Mouse (Mus musculus) frontal cortex, adult (tissue): ENCODE measurements around the gene Nudt22.
"Not testable (repeated sequence)": the region's sequence is repeated elsewhere in the genome, so short reads cannot be mapped to it uniquely, and the experiment has no call there.

Source experiments
- ATAC-seq: cut with Nextera tagmentation; 2 replicates; pipeline ENCODE4 v1.9.2; 2017; ENCODE audit warnings: mild to moderate bottlenecking, moderate library complexity, mixed read lengths; ENCODE audit not compliant: low TSS enrichment

Gene Nudt22

DNA sequence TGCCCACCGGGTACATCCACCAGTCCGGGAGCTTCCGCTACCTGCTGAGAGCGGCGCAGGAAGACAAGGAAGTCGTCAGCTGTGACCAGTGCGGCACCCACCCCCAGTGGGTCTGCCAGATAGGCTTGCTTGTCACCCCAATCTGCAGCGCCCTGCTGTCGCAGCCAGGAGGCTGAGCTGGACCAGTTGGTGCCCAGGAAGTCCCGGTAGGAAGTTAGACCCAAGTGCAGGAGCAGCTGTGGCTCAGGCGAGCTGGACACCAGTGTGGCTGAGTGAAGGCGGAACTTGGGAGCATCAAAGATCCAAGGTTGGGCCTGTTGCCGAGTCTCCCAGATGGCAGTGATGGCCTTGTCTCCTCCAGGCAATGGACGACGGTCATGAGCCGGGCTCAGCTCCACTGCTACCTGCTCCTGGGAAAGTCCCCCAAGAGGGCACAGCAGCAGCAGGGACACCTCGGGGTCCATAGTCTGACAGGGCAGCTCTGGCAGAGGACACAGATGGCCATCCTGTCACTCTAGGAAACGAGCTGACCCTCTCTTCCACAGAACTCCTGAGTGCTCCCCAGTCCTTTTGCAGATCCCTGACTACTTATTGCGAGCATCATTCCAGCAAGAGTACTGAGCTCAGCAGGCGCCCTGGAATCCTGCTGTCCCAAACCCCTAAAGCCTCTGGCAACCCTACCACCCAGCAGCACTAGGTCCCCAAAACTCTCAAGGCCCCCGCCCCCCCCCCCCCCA lies 494 bp downstream of the Nudt22 start:
- no peak for ATAC-seq

DNA sequence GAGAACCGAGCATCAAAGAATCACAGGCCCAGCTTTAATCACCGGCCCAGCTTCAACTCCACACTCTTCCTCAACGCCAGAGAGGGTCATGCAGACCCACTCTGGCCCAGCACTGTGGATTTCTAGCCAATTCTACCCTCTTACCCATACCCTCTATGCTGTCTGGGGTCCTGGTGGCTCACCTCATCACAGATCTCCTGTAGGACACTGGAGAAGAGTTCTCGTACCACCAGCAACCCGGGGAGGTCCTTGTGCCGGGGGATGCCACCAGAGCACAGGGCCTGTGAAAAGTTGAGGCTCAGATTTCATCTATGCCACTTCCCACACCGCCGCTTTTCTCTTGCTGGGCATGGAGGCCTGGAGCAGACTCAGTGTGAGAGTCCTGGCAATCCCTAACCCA lies 1.4 kb downstream of the Nudt22 start:
- ATAC-seq = no peak

DNA sequence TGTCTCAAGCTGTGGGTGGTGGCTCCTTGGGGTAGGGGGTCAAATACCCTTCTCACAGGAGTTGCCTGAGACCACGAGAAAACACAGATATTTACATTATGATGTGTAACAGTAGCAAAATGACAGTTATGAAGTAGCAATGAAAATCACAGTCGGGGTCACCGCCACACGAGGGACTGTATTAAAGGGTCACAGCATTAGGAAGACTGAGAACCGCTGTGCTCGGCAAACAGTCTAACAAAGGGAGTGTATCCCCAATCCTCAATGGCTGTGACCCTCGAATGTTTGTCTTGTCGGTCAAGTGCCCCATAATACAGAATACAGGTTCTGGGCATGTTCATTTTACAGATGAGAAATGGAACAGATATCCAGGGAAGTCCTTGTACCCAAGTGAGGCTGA lies 1.9 kb downstream of the Nudt22 start:
- ATAC-seq = no peak

DNA sequence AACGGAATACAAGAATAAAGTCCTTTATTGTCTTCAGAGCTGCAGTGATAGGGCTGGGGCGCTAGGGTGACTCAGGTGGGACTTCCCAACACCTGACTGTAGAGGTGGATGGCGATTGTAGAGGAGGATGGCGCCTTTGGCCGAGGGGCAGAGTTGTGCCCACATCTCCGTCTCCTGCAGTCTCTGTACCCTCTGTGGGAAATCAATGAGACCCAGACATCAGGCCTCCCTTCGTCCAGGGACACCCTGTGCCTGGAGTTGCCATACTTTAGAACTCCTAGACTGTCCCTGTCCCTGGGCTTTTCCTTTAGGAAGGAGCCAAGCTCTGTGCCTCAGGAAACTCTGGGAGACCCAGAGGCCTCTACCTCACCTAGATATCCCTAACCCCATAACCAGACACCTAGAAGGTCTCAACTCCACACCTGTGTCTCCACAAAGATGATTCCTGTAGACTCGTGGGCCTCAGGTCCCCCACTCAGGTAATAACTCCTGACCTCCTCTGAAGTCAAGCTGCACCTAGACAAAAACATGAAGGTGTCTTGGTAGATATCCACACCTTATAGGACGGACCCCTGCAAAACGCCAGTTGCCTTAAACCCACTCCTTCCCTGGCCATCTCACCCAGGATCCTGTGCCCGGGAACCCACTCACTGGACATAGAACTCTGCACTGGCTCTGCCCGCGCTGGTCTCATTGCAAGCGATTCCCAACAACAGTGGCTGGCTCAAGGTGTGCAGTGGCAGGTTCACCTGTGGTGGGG lies 2.7 kb downstream of the Nudt22 start:
- ATAC-seq = no peak

DNA sequence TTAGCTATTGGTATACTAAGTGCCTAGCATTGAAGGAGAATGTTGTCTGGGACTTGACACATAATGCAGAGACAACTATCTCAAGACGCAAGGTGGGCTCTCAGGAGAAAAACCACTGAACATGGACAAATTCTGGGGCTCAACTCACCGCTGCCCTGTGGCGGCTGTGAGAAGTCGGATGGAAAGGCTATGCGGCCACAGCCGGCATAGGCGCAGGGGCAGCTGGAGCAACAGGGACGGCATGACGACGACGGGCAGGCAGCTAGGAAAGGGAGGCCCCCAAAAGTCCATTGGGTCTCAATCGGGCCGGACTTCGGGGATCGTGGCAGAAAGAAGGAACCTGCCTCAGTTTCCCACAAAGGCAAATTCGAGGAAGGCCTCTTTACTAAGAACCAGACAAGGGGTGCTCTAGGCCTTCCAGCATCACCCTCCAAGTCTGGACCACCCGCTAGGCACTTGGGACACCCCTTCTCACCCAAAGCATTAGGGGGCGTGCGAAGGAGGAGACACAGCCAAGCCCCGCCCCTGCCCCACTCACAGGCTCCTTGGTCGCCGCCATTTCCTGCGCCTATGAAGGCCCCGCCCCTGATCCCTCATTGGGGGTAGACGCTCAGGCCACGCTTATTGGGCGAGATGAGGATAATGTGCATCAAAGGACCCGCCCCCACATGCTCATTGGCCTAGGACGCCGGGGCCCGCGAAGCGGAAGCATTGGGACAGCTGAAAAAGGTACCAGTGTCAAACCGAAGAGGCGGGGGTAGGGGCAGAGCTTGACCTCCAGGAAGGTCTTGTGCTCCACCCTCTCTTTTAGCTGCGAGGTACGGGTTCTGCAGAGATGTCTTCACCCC lies 3.7 kb downstream of the Nudt22 start, which contains the start of gene Dnajc4:
TSS of gene Dnajc4 (minus strand) at position 562 of the 848 bp plus-strand sequence.
- peak; percentile 84 for ATAC-seq

DNA sequence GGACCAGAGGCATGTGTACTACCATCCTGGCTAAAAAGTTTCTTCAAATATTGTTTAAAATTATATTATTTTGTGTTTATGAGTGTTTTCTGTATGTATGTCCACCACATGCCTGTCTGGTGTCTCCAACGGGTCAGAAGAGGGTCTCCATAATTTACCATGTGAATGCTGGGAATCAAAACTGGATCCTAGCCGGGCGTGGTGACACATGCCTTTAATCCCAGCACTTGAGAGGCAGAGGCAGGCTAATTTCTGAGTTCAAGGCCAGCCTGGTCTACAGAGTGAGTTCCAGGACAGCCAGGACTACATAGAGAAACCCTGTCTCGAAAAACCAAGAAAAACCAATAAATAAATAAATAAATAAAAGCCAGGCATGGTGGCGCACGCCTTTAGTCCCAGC lies 4.8 kb downstream of the Nudt22 start:
- ATAC-seq = not testable (repeated sequence)

DNA sequence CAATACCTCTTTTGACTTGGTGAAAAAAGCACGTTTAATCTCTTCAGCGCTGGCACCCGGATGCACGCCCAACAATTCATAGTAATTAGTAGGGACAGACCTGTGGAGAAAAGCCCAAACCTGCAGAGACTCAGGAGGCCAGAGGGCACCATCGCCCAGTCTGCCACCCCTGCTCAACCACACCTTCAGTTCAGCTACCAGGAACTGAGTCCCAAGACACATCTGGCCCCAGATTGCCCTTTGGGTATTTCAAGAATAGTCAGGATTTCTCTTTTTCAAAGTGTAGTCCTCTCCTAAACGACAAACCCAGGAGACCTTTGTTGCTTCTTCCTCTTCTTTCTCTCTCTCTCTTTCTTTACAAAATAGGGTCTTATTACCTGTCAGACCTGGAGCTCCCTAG lies 5.2 kb downstream of the Nudt22 start:
- ATAC-seq = no peak

DNA sequence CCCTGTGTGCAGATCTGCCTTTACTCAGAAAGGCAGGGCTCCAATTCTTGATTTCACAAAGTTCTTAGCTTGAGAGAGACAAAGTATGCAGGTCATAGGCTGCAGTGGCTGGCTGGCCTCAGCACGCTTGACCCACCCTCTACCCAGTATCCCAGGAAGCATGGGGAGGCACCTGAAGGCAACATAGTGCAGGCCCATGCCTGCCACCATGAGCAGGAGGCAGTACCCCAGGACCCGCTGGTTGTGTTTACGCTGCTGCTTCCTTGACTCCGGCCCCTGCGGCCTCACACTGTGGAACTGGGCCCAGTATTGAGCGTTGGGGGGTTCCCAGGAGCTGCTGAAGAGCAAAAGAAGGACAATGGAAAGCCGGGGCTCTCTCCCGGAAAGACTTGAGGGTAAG lies 6.7 kb downstream of the Nudt22 start:
- no peak for ATAC-seq

DNA sequence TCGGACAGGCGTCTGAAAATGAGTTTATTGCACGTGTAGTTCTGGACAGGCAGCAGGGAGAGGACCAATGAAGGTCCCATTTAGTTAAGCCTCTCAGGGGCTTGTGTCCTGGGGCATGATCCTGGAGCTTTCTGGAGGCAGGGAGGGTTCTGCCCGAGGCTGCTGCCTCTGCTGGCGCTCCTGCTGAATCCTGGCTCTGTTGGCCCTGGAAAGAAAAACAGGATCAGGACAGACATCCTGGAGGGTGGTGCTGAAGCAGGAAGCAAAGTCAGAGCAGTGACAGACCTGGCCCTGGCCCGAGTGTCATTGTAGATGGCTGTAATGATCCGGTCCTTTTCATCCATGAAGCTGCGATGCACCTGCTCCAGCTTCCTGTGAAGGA lies 8.0 kb downstream of the Nudt22 start:
- ATAC-seq = no peak

DNA sequence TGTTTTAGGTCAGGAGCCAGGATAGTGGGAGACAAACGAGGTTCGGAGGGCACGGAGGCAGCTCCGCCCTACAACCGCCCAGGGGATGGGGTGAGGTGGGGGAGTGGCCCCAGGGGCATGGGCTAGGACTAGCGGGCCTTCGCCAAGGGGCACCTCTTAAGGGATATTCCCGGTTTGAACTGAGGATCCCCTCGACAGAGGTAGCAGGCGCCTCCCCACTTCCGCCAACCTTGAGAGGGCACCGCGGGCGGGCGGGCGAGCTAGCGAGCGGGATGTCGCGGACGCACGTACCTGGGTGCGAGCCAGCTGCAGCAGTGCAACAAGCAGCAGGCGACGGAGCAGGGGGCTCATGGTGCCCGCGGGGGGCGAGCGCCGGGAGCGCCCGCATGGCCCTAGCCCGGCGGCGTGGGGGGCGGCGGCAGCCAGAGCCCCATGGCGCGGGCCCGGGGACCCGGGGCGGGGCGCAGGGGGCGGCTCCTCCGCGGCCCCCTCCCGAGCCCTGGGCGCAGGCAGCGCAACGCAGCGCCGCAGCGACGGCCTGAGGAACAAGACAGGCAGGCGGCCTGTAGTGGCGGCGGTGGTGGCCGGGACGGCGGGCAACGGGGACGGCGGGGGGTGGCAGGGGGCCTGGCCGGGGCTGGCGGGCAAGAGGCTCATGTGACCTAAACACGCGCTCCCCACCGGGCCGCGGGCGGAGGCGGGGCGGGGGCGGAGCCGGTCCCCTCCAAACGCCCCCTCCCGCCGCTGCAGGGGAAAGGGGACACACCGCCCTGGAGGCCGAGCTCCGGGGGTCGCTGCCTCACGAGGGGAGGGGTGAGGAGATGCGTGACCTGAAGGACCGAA lies 8.6 kb downstream of the Nudt22 start, which contains the start of gene Vegfb:
TSS of gene Vegfb (minus strand) at position 591 of the 843 bp plus-strand sequence.
- ATAC-seq = peak; percentile 18; the same call in 1 of the 2 replicates

DNA sequence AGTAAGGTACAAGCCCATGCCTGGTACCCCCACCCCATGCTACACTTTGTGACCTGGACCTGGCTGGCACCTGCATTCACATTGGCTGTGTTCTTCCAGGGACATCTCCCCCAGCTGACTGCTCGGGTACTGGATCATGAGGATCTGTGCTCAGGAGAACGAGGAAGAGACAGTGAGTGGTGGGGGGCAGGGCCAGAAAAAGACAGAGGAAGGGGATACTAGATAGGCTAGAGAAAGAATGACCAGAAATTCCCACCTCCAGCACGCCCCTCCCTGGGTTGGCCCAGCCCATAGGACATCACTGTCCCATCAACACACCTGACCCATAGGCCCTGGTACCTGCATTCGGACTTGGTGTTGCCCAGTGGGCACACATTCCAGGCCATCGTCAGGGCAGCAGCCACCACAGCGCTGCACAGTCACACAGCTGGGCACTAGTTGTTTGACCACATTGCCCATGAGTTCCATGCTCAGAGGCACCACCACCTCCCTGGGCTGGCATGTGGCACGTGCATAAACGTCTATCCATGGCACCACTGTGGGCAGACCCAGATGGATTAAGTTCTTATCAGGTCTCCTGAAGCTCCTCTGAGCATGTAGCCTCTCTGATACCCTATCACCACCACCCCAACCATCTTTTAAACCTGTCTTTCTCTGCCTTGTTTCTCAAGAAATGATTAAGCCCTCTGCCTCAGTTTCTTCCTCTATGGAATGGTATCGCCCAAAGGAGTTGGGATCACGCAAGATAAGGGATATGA lies 9.8 kb downstream of the Nudt22 start:
- no peak for ATAC-seq

DNA sequence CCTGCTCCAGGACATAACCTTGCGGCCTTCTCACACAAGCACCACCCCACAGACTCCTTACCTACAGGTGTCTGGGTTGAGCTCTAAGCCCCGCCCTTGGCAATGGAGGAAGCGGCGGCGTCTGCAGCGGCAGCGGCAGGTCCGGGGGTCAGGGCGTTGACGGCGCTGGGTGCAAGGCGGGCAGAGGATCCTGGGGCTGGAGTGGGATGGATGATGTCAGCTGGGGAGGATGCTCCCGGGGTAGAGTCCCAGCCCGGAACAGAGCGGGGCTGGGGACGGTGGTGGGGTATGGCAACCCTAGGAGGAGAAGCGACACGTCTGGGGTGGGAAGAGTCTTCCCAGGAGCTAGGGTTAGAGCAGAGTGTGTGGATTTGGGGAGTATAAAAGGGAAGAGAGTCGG lies 10.6 kb downstream of the Nudt22 start:
- ATAC-seq = no peak

DNA sequence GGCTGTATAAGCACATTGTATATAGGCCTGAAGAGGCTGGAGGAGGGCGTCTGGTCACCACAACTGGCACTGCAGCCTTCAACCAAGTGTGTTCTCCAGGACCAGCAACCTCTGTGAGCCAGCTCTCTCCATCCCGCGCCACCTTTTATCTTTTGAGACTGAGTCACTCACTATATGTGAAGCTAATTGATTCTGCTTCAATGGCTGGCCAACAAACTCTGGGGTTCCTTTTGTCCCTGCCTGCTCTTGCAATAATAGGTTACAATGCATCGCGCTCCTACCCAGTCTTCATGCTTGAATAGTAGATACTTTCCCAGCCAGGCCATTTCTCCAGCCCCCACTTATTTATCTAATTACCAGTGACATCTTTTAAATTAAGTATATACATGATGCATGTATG lies 12.3 kb downstream of the Nudt22 start:
- ATAC-seq = no peak

DNA sequence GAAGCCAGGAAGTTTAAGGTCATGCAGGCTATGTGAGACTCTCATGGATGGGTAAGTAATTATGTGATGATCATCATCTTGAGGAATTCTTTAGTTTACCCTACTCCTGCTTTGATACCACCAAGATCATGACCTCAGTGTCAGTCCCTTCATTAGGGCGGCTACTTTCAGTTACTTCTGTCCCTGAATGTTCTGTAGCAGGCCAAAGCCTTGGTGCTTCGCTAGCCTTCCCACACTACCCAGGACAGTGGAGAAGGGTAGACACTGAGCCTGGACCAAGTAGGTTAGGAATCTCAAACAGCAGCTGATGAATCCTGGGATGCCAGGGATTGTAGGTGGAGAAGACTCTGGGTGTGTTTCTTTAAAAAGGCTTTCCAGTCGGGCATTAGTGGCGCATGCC lies 14.5 kb downstream of the Nudt22 start:
- ATAC-seq = no peak

DNA sequence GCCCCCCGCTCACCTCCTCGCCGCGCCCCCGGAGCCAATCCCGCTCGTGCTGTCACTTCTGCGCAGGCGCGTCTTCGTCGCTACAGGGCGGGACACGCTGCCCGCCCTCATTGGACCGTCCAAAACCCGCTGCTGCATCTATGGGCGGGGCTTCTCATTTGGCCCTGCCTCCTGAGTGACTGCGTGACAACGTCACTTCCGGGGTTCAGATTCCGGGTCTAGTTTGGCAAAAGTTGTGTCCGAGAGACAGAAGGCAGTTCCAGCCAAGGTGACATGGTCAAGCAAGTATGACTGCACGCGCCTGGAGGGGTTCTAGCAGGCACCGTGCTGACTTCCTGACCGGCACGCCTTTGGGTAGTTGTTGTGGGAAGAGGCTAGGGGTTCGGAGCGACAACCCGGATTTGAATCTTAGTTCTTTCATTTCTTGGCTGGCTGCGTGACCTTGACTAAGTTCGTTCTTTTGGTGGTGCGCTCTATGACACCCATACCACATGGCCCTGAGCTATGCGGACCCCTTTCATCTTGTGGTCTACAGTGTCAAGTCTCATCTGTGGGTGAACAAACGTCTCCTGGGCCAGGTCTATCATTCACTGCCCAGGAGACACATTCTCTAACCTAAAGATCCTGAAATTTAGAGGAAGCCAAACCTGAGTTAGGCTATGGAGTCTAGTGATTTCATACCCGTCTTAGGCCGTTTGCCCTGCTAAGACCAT lies 15.4 kb downstream of the Nudt22 start, which contains the start of gene Fkbp2:
TSS of gene Fkbp2 (minus strand) at position 121 of the 713 bp plus-strand sequence.
- ATAC-seq = peak; percentile 63

DNA sequence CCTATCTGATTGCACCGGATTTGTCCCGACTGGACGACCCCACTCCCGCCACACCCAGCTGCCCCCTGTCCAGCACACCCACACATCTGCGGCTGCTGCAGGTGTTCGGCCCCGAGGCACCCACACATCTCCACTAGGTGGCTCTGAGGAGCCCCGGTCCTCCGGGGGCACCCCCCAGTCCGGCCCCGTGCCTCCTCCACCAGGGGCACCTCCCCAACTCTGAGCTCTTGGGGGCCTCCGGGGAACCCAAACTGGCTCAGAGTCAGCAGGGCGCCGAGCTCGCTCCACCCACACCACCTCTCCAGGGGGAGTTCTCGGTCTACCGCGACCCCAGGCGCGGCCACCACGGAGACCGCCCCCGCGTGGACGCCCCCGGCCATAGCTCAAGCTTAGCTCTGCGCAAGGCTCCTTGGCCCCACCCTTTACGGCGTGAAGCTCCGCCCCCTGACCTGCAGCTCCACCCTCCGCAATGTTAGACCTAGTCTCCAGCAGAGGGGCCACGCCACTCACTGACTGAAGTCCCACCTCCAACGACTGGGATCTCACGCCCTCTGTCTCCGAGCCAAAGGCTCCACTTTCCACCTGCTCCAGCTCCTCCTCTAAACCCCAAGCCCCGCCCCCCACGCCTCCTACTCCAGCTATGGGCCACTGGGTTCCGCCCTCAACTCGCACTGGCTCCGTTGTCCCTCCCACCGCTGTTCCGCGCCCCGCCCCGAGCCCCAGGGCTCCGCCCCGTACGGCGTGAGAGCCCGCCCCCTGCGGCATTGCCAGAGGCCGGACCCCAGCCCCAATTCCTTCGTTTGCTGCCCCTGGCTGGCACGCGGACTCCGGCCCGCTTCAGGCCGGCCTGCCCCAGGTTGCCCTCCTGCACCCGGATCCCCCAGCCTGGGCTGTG lies 16.2 kb downstream of the Nudt22 start:
- peak; percentile 79 for ATAC-seq

DNA sequence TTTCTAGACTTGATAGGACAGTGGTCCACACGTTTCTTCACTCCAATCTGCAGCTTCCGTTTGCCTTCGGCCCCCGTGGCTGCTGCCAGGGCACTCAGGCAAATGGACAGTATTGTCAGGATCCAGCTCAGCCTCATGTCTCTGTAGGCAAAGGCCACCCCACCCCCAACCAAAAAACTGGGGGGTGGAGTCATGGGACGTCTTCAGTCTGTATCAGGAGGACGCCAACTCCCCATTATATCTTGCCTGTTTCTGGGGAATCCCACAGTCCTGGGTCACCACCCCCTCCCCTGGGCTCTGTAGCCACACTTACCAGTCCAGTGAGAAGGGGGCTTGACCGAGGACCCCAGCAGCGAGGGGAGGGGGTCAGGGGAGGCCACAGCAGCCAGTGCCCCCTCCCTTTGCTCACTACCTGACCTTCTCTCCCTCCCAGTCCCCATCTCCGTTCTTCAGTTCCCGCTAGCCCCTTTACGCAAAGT lies 16.9 kb downstream of the Nudt22 start:
- no peak for ATAC-seq

DNA sequence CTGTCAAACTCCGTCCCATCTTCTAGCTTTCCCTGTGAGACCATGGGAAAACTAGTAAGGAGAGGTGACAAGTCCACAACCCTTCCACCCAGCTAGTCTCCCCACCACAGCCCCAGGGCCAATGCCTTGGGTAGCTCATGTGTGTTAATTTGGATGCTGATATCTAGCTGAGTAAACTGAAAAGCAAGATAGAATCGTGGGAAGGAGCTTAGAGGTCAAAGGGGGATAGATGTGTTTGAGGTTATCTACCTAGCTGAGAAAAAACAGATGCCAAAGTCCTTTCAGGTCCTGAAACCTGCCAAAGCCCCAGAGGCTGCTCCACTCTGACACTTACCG lies 17.3 kb downstream of the Nudt22 start:
- no peak for ATAC-seq
